Mouse (Mus musculus) embryonic facial prominence, embryonic 11.5 days (tissue): ENCODE measurements around the gene Cnot6. TPM values are rescaled to one million over a fixed set of nuclear protein-coding genes. Genes with fewer than 3 reads are reported as not detected.

Experiments
- ATAC-seq: fragments of 200-750 bp; cut with Nextera tagmentation; replicated peaks from 2 replicates; pipeline ENCODE4 v1.8.0; 2017; ENCODE audit warnings: low read depth; ENCODE audit not compliant: insufficient number of reproducible peaks, low FRiP score, low TSS enrichment
- DNase-seq: peaks from one replicate; pipeline ENCODE4 v3.0.0-alpha.2; 2015; ENCODE audit warnings: low spot score
- H3K27ac ChIP-seq: fragments of 300-500 bp; sonication (generic); replicated peaks from 2 replicates; pipeline ENCODE4 v1.5.1; 2014; ENCODE audit warnings: mild to moderate bottlenecking, low read depth, low read length, control low read depth
- H3K27me3 ChIP-seq: fragments of 300-500 bp; sonication (generic); 2 replicates; pipeline ENCODE4 v1.6.1; 2014; ENCODE audit warnings: mild to moderate bottlenecking, low read length, moderate library complexity, mixed read lengths; ENCODE audit not compliant: control insufficient read depth, insufficient read depth
- H3K36me3 ChIP-seq: fragments of 300-500 bp; sonication (generic); replicated peaks from 2 replicates; pipeline ENCODE4 v1.6.1; 2014; ENCODE audit warnings: low read depth, mild to moderate bottlenecking, low read length, moderate library complexity, mixed read lengths; ENCODE audit not compliant: control insufficient read depth, insufficient read depth
- H3K4me1 ChIP-seq: fragments of 300-500 bp; sonication (generic); 2 replicates; pipeline ENCODE4 v1.6.1; 2014; ENCODE audit warnings: low read length, mixed read lengths; ENCODE audit not compliant: control insufficient read depth, insufficient read depth
- H3K4me2 ChIP-seq: fragments of 300-500 bp; sonication (generic); 2 replicates; pipeline ENCODE4 v1.6.1; 2014; ENCODE audit warnings: low read depth, mild to moderate bottlenecking, control low read depth, low read length, moderate library complexity
- H3K4me3 ChIP-seq: fragments of 300-500 bp; sonication (generic); 2 replicates; pipeline ENCODE4 v1.5.1; 2014; ENCODE audit warnings: low read depth, low read length, control low read depth
- H3K9ac ChIP-seq: fragments of 300-500 bp; sonication (generic); replicated peaks from 2 replicates; pipeline ENCODE4 v1.6.1; 2014; ENCODE audit warnings: mild to moderate bottlenecking, control low read depth, low read length
- H3K9me3 ChIP-seq: fragments of 300-500 bp; sonication (generic); replicated peaks from 2 replicates; pipeline ENCODE4 v1.6.1; 2016; ENCODE audit warnings: mild to moderate bottlenecking, low read length, inconsistent platforms, mixed read lengths; ENCODE audit not compliant: control insufficient read depth
- WGBS: fragments of 180-500 bp; shearing (Covaris S2); extraction: QIAGEN DNeasy Blood & Tissue Kit; methylation state at CpG from one replicate; pipeline ENCODE4 v1.1.7; 2014; 5-methylcytosine and 5-hydroxymethylcytosine counted together
- polyA plus RNA-seq: library from polyadenylated mRNA; unstranded; fragments of >200 nt; fragmentation: Nextera tagmentation; extraction: Ambion mirVana; gene quantifications from 2 replicates; pipeline ENCODE4 v1.2.1, GENCODE M21; 2014

The Cnot6 gene
- polyA plus RNA-seq, 1 experiment from 2014 or later = 56.5 TPM

DNA sequence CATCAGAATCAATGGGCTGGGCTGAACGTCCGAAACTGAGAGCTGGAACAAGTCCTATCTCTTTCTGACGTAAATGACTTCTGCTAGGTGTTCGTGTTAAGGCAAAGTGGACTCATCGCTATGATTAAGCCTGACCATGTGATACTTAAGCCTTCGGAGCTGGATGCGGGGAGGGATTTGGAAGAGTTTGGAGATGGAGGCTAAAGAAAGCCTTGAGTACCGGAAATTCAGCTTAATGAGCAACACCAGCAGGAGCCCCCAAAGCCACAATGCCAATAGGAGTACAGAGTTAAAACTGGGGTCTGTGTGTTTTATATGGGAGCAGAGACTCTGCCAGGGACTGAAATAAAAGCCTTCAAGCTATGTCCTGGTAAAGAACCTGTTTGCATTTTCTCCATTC is 29.7 kb upstream of the Cnot6 start:
- Histone ChIP-seq H3K4me3 (no peak overlapping the region), H3K27ac (no peak overlapping the region), H3K36me3 (no peaks in the 10 kb centered on the region), H3K9ac (no peak overlapping the region), H3K9me3 (no peaks in the 10 kb centered on the region), H3K4me1 (no peaks in the 10 kb centered on the region), H3K27me3 (no peaks in the 10 kb centered on the region), H3K4me2 (no peak overlapping the region)
- DNase-seq (no peak), ATAC-seq (no peak)
- 80% methylated on average over 8 of the region's 8 CpGs for WGBS

DNA sequence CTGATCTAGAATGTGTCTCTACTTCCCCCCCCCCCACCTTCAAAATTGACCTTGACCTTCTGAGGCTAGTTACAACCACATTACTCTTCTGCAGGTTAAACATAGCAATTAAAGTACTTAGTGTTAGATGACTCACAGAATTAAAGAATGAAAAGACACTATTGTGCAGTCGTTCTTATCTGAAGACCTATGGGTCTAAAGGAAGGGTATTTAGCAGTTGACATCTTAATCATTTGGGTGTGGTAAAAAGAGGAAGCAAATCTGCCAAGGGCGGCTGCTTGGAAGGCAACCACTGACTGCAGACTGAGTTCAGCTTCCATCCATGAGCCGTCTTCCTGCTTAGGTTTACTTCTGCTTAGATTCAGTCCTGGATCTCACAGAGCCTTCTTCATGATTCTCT is 27.3 kb upstream of the Cnot6 start:
- Histone ChIP-seq H3K9me3 (no peaks in the 10 kb centered on the region), H3K4me2 (no peak overlapping the region), H3K27ac (no peak overlapping the region), H3K4me3 (no peak overlapping the region), H3K4me1 (no peaks in the 10 kb centered on the region), H3K9ac (no peak overlapping the region), H3K36me3 (no peaks in the 10 kb centered on the region), H3K27me3 (no peaks in the 10 kb centered on the region)
- DNase-seq = no peak
- ATAC-seq = no peak
- WGBS = 58% methylated on average over 3 of the region's 3 CpGs

DNA sequence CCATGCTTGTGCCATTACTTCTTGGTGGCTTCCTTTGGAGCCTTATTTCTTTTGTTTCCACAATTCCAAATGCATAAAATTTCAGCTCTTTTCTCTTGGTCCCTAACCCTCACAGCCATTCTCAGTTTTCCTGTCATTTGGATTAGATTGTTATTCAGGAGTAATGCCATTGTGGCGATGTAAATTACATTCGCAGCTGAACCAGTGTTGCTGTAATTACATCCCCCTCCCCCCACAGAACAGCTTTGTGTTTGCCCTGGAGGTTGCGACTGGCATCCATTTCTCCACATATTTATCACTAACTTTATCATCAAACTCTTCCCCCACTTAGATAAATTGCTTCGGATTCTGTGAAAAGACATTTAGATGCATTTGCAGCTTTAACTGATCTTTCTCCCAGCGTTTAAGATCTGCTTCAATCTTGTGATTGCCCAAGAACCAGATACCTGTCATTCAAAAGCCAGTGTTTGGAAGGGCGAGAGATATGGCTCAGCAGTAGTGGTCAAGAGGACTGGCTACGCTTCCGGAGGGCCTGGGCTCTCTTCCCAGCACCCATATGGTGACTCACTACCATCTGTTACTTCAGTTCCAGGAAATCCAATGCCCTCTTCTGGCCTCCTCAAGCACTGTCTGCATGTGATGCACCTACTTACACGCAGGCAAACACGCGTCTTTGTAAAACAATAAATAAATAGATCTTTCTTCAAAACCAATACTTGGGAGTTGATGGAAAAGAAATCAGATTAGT is 26.3 kb upstream of the Cnot6 start:
- Histone ChIP-seq H3K9ac (no peak overlapping the region), H3K27me3 (no peaks in the 10 kb centered on the region), H3K36me3 (no peaks in the 10 kb centered on the region), H3K9me3 (no peaks in the 10 kb centered on the region), H3K27ac (no peak overlapping the region), H3K4me2 (no peak overlapping the region), H3K4me1 (no peaks in the 10 kb centered on the region), H3K4me3 (no peak overlapping the region)
- no peak for ATAC-seq
- no peak for DNase-seq
- 77% methylated on average over 11 of the region's 11 CpGs for WGBS

DNA sequence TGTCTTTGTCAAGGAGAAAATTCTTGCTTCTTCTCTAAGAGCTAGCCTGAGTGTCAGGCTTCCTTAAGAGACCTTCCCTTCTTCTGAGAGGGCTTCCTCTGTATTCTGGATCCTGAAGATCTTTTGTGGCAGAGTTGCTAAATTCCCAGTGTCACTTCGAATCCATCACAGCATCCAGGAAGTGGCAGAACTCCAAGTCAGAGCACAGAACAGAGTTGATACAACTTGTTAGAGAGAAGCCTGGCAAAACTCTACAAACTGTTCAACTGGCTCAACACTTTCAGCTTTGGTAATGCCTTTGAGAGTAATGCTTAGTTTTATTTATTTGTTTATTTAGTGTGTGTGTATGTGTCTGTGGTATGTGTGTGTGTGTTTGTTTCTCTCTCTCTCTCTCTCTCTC is 25.1 kb upstream of the Cnot6 start:
- 48% methylated on average over 1 of the region's 1 CpGs for WGBS
- no peak overlapping the region for H3K9ac ChIP-seq
- no peaks in the 10 kb centered on the region for H3K4me1 ChIP-seq
- H3K9me3 ChIP-seq = no peaks in the 10 kb centered on the region
- ATAC-seq (no peak), DNase-seq (no peak)
- H3K36me3 ChIP-seq = no peaks in the 10 kb centered on the region
- no peak overlapping the region for H3K4me2 ChIP-seq
- H3K27me3 ChIP-seq = no peaks in the 10 kb centered on the region
- H3K4me3 ChIP-seq = no peak overlapping the region
- no peak overlapping the region for H3K27ac ChIP-seq

- Histone ChIP-seq H3K9me3 (no peaks in the 10 kb centered on the region), H3K36me3 (no peaks in the 10 kb centered on the region), H3K27me3 (no peaks in the 10 kb centered on the region), H3K27ac (no peak overlapping the region), H3K4me3 (no peak overlapping the region), H3K9ac (no peak overlapping the region), H3K4me2 (no peak overlapping the region), H3K4me1 (no peaks in the 10 kb centered on the region)
- DNase-seq (no peak), ATAC-seq (no peak)
- 85% methylated on average over 11 of the region's 11 CpGs for WGBS
These were observed 22.2 kb upstream of the Cnot6 start for GRCm38 (mm10) chr11:49734771-49735170.

- no peak for DNase-seq
- Histone ChIP-seq H3K36me3 (no peaks in the 10 kb centered on the region), H3K9ac (no peak overlapping the region), H3K27ac (no peak overlapping the region), H3K4me2 (no peak overlapping the region), H3K4me1 (no peaks in the 10 kb centered on the region), H3K4me3 (no peak overlapping the region), H3K27me3 (no peaks in the 10 kb centered on the region), H3K9me3 (no peaks in the 10 kb centered on the region)
- WGBS = 85% methylated on average over 5 of the region's 5 CpGs
- no peak for ATAC-seq
These were observed 17.9 kb upstream of the Cnot6 start for GRCm38 (mm10) chr11:49730275-49730948.

- no peaks in the 10 kb centered on the region for H3K9me3 ChIP-seq
- no peaks in the 10 kb centered on the region for H3K36me3 ChIP-seq
- 18% methylated on average over 3 of the region's 3 CpGs for WGBS
- no peak overlapping the region for H3K27ac ChIP-seq
- H3K9ac ChIP-seq = no peak overlapping the region
- peak; percentile 76 for DNase-seq
- ATAC-seq = no peak
- no peaks in the 10 kb centered on the region for H3K4me1 ChIP-seq
- no peaks in the 10 kb centered on the region for H3K27me3 ChIP-seq
- H3K4me2 ChIP-seq = no peak overlapping the region
- H3K4me3 ChIP-seq = no peak overlapping the region
These were observed 15.4 kb upstream of the Cnot6 start for GRCm38 (mm10) chr11:49727877-49728276.

DNA sequence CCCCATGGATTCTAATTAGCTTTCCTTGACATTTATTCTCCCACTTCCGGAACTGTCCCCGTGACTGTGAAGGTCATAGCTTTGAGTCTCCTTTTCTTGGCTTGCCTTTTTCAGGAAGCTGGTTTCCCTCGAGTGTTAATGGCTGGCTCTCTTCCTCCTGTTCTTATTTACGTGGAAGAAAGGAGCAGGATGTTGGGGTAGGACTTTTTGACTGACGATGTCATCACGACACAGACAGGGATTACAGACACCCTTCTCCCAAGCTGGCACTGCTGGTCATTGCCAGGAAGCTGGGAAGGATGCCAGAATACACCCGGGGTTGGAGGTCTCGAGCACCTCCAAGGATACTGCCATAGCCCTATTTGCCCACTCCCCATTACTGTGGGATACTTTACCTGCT is 14.3 kb upstream of the Cnot6 start:
- no peak for DNase-seq
- no peak for ATAC-seq
- Histone ChIP-seq H3K9ac (no peak overlapping the region), H3K27me3 (no peaks in the 10 kb centered on the region), H3K9me3 (no peaks in the 10 kb centered on the region), H3K4me2 (no peak overlapping the region), H3K4me3 (no peak overlapping the region), H3K4me1 (no peaks in the 10 kb centered on the region), H3K27ac (no peak overlapping the region), H3K36me3 (no peaks in the 10 kb centered on the region)
- WGBS = 69% methylated on average over 8 of the region's 8 CpGs
